Mouse (Mus musculus) intestine, embryonic 16.5 days (tissue): ENCODE measurements around the gene Otx2. TPM values are rescaled to one million over a fixed set of nuclear protein-coding genes. Genes with fewer than 3 reads are reported as not detected.

Experiments used
- polyA plus RNA-seq: library from polyadenylated mRNA; unstranded; fragments of >200 nt; fragmentation: Nextera tagmentation; extraction: Ambion mirVana; gene quantifications from 2 replicates; pipeline ENCODE4 v1.2.1, GENCODE M21; 2015

Gene Otx2
- polyA plus RNA-seq, 1 experiment from 2014 or later: not detected

Other genes starting within 250 kb of the Otx2 start
- 14.5 and 14.6 TPM in 2 replicates for gene Tmem260, start 227.7 kb downstream of the Otx2 start, polyA plus RNA-seq